Mouse (Mus musculus): ENCODE measurements around the gene Tsc1. TPM values are rescaled to one million over a fixed set of nuclear protein-coding genes. Genes with fewer than 3 reads are reported as not detected.

Tsc1 gene
- polyA plus RNA-seq, 1 experiment = 4.1 TPM

- TF ChIP-seq GATA1 (IDR thresholded peaks at IDR 0.05; ENCODE audit: low read length) = no peak
Measured at GRCm38 (mm10) chr2:28622521-28623124, 18.4 kb upstream of the Tsc1 start.

- no peak for TF ChIP-seq GATA1 (IDR thresholded peaks at IDR 0.05; ENCODE audit: low read length)
Measured at GRCm38 (mm10) chr2:28624870-28625269, 16.2 kb upstream of the Tsc1 start.

GRCm38 (mm10) chr2:28626038-28626437 is 15.0 kb upstream of the Tsc1 start:
- TF ChIP-seq GATA1 (IDR thresholded peaks at IDR 0.05; ENCODE audit: low read length) = no peak

GRCm38 (mm10) chr2:28628053-28628452 is 13.0 kb upstream of the Tsc1 start:
- no peak for TF ChIP-seq GATA1 (IDR thresholded peaks at IDR 0.05; ENCODE audit: low read length)

GRCm38 (mm10) chr2:28629911-28630381 is 11.1 kb upstream of the Tsc1 start:
- TF ChIP-seq GATA1 (IDR thresholded peaks at IDR 0.05; ENCODE audit: low read length) = no peak

GRCm38 (mm10) chr2:28632626-28633025 is 8.4 kb upstream of the Tsc1 start:
- TF ChIP-seq GATA1 (IDR thresholded peaks at IDR 0.05; ENCODE audit: low read length) = no peak

GRCm38 (mm10) chr2:28633136-28633535 is 7.9 kb upstream of the Tsc1 start:
- TF ChIP-seq GATA1 (IDR thresholded peaks at IDR 0.05; ENCODE audit: low read length) = no peak

- no peak for TF ChIP-seq GATA1 (IDR thresholded peaks at IDR 0.05; ENCODE audit: low read length)
Measured at GRCm38 (mm10) chr2:28635199-28635598, 5.8 kb upstream of the Tsc1 start.

- no peak for TF ChIP-seq GATA1 (IDR thresholded peaks at IDR 0.05; ENCODE audit: low read length)
Measured at GRCm38 (mm10) chr2:28637106-28637845, 3.8 kb upstream of the Tsc1 start.

GRCm38 (mm10) chr2:28638352-28638751 is 2.7 kb upstream of the Tsc1 start:
- no peak for TF ChIP-seq GATA1 (IDR thresholded peaks at IDR 0.05; ENCODE audit: low read length)

- no peak for TF ChIP-seq GATA1 (IDR thresholded peaks at IDR 0.05; ENCODE audit: low read length)
Measured at GRCm38 (mm10) chr2:28638886-28639285, 2.1 kb upstream of the Tsc1 start.

GRCm38 (mm10) chr2:28639794-28640193 is 1.2 kb upstream of the Tsc1 start:
- TF ChIP-seq GATA1 (IDR thresholded peaks at IDR 0.05; ENCODE audit: low read length) = no peak

- TF ChIP-seq GATA1 (IDR thresholded peaks at IDR 0.05; ENCODE audit: low read length) = no peak
Measured at GRCm38 (mm10) chr2:28641435-28641941, 460 bp downstream of the Tsc1 start.

GRCm38 (mm10) chr2:28643081-28643480 is 2.1 kb downstream of the Tsc1 start:
- TF ChIP-seq GATA1 (IDR thresholded peaks at IDR 0.05; ENCODE audit: low read length) = no peak

GRCm38 (mm10) chr2:28650526-28650925 is 9.5 kb downstream of the Tsc1 start:
- no peak for TF ChIP-seq GATA1 (IDR thresholded peaks at IDR 0.05; ENCODE audit: low read length)

- TF ChIP-seq GATA1 (IDR thresholded peaks at IDR 0.05; ENCODE audit: low read length) = no peak
Measured at GRCm38 (mm10) chr2:28653351-28653750, 12.3 kb downstream of the Tsc1 start.

- TF ChIP-seq GATA1 (IDR thresholded peaks at IDR 0.05; ENCODE audit: low read length) = no peak
Measured at GRCm38 (mm10) chr2:28654295-28654694, 13.3 kb downstream of the Tsc1 start.

All from G1E-ER4 (cell line).